Mouse (Mus musculus) heart, embryonic 11.5 days (tissue): ENCODE data around the gene Alg1. TPM values are rescaled to one million over a fixed set of nuclear protein-coding genes. Genes with fewer than 3 reads are reported as not detected.

Experiments
- ATAC-seq: fragments of 200-750 bp; cut with Nextera tagmentation; replicated peaks from 2 replicates; pipeline ENCODE4 v1.8.0; 2017; ENCODE audit warnings: moderate library complexity; ENCODE audit not compliant: insufficient number of reproducible peaks, low FRiP score, low TSS enrichment
- H3K27ac ChIP-seq: fragments of 300-500 bp; sonication (generic); 2 replicates; pipeline ENCODE4 v1.5.1; 2014; ENCODE audit warnings: mild to moderate bottlenecking, low read depth, low read length
- H3K27me3 ChIP-seq: fragments of 300-500 bp; sonication (generic); 2 replicates; pipeline ENCODE4 v1.6.1; 2014; ENCODE audit warnings: mild to moderate bottlenecking, low read length, mixed read lengths; ENCODE audit not compliant: control insufficient read depth, insufficient read depth
- H3K36me3 ChIP-seq: fragments of 300-500 bp; sonication (generic); 2 replicates; pipeline ENCODE4 v1.6.1; 2014; ENCODE audit warnings: mild to moderate bottlenecking, low read length, moderate library complexity, mixed read lengths; ENCODE audit not compliant: control insufficient read depth, insufficient read depth
- H3K4me1 ChIP-seq: fragments of 300-500 bp; sonication (generic); 2 replicates; pipeline ENCODE4 v1.6.1; 2014; ENCODE audit warnings: low read length; ENCODE audit not compliant: control insufficient read depth, insufficient read depth
- H3K4me2 ChIP-seq: fragments of 300-500 bp; sonication (generic); 2 replicates; pipeline ENCODE4 v1.6.1; 2014; ENCODE audit warnings: mild to moderate bottlenecking, moderate library complexity
- H3K4me3 ChIP-seq: fragments of 300-500 bp; sonication (generic); 2 replicates; pipeline ENCODE4 v1.5.1; 2014; ENCODE audit warnings: low read depth, low read length
- H3K9ac ChIP-seq: fragments of 300-500 bp; sonication (generic); 2 replicates; pipeline ENCODE4 v1.6.1; 2014; ENCODE audit warnings: mild to moderate bottlenecking, low read depth, low read length, moderate library complexity
- H3K9me3 ChIP-seq: fragments of 300-500 bp; sonication (generic); replicated peaks from 2 replicates; pipeline ENCODE4 v1.6.1; 2016; ENCODE audit warnings: low read length; ENCODE audit not compliant: control insufficient read depth
- WGBS: fragments of 180-500 bp; shearing (Covaris S2); extraction: QIAGEN DNeasy Blood & Tissue Kit; methylation state at CpG from one replicate; pipeline ENCODE4 v1.1.7; 2014; ENCODE audit not compliant: insufficient replicate concordance; 5-methylcytosine and 5-hydroxymethylcytosine counted together
- polyA plus RNA-seq: library from polyadenylated mRNA; unstranded; fragments of >200 nt; fragmentation: Nextera tagmentation; extraction: Ambion mirVana; gene quantifications from 2 replicates; pipeline ENCODE4 v1.2.1, GENCODE M21; 2014

Alg1 gene
- polyA plus RNA-seq, 1 experiment from 2014 or later: 24.3 TPM

DNA sequence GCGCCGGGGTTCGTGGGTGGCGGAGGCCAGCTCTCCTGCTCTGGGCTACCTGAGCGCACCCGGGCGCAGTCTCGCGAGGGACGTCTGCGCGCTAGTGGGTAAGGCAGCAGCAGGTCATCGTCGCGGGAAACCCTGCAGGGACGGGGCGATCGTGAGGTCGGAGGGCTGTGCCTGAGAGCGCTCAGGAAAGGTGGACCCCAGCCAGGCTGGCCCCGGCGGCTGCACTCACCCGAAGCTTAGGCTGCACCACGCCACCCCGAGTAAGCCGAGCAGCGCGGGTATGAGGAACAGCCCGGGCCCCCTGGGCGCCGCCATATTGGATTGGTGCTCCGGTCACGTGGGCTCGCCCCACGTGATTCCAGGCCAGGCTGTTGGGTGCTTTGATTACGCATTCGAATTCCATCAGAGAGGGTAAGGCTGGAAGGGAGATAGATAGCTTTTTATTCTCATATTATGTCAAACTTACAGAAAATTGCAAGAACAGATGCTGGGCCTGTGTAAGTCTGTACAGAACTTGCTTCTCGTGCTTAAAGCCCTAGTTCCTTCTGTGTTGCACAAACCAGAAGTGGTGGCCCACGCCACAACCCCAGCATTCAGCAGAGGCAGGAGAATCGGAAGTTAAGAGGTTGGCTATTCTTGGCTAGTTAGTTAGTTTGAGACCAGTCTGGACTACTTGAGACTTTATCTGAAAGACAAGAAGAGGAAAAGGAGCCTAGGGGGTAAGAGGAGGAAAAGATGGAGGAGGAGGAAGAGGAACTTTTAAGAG, 29.6 kb upstream of the Alg1 start, which contains the start of gene Nagpa:
Gene Nagpa (minus strand): TSS at position 345 of the 766 bp plus-strand sequence.
- Histone ChIP-seq H3K4me2 (peak within 1 kb of the TSS; percentile 85), H3K27ac (no peak within 1 kb of the TSS), H3K9me3 (no peaks in the 10 kb centered on the region), H3K4me3 (peak within 1 kb of the TSS; percentile 85), H3K36me3 (0 out of 2 replicates have a peak, but pooled peaks cover 2% of the 10 kb centered on the region), H3K27me3 (no peaks in the 10 kb centered on the region), H3K4me1 (peaks cover 7% of the 10 kb centered on the region; the same call in 1 of the 2 replicates), H3K9ac (peak within 1 kb of the TSS; percentile 73)
- WGBS: 4% methylated on average over 40 of the region's 40 CpGs
- ATAC-seq: peak; percentile 70

- Histone ChIP-seq H3K27me3 (no peaks in the 10 kb centered on the region), H3K9ac (no peak overlapping the region), H3K4me3 (no peak overlapping the region), H3K4me1 (peaks cover 7% of the 10 kb centered on the region; the same call in 1 of the 2 replicates), H3K9me3 (no peaks in the 10 kb centered on the region), H3K4me2 (no peak overlapping the region), H3K36me3 (no peaks in the 10 kb centered on the region), H3K27ac (no peak overlapping the region)
- no peak for ATAC-seq
- WGBS: 66% methylated on average over 5 of the region's 5 CpGs
Observed at GRCm38 (mm10) chr16:5205431-5205970, 27.9 kb upstream of the Alg1 start.

GRCm38 (mm10) chr16:5206051-5206450, 27.4 kb upstream of the Alg1 start:
- H3K9me3 ChIP-seq: no peaks in the 10 kb centered on the region
- no peaks in the 10 kb centered on the region for H3K27me3 ChIP-seq
- H3K27ac ChIP-seq: no peak overlapping the region
- H3K4me1 ChIP-seq: peaks cover 7% of the 10 kb centered on the region; the same call in 1 of the 2 replicates
- no peak overlapping the region for H3K4me3 ChIP-seq
- H3K9ac ChIP-seq: 0 out of 2 replicates have a peak overlapping the region, but pooled peaks have one; percentile 22
- no peak for ATAC-seq
- H3K4me2 ChIP-seq: no peak overlapping the region
- 59% methylated on average over 5 of the region's 5 CpGs for WGBS
- no peaks in the 10 kb centered on the region for H3K36me3 ChIP-seq

DNA sequence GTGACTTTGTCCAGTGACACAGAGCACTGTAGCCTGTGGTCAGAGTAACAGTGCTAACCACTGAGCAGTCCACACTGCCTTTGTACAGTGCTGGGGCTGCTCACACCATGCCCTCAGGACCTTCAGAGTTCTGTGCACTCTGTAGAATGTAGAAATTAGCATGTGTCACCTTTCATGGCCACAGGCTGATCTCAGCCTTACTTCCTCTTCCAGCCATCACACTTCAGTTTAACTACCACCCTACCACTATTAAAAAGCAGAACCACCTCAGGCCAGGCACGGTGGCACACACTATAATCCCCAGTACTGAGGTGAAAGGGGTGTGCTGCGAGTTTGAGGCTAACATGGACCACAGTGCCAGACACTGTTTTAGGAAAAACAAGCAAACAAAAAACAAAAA, 23.1 kb upstream of the Alg1 start:
- no peak overlapping the region for H3K4me2 ChIP-seq
- WGBS: 68% methylated on average over 2 of the region's 2 CpGs
- no peak overlapping the region for H3K27ac ChIP-seq
- no peaks in the 10 kb centered on the region for H3K27me3 ChIP-seq
- no peaks in the 10 kb centered on the region for H3K4me1 ChIP-seq
- H3K9me3 ChIP-seq: no peaks in the 10 kb centered on the region
- H3K9ac ChIP-seq: no peak overlapping the region
- H3K4me3 ChIP-seq: no peak overlapping the region
- ATAC-seq: no peak
- no peaks in the 10 kb centered on the region for H3K36me3 ChIP-seq

- no peak overlapping the region for H3K4me3 ChIP-seq
- WGBS: 78% methylated on average over 3 of the region's 3 CpGs
Observed at GRCm38 (mm10) chr16:5212150-5212549, 21.3 kb upstream of the Alg1 start.

GRCm38 (mm10) chr16:5214126-5214525, 19.3 kb upstream of the Alg1 start:
- Histone ChIP-seq H3K27me3 (no peaks in the 10 kb centered on the region), H3K4me2 (no peak overlapping the region), H3K4me3 (no peak overlapping the region), H3K27ac (no peak overlapping the region), H3K9me3 (no peaks in the 10 kb centered on the region), H3K36me3 (no peaks in the 10 kb centered on the region), H3K4me1 (peaks cover 3% of the 10 kb centered on the region; the same call in 1 of the 2 replicates), H3K9ac (no peak overlapping the region)
- ATAC-seq: no peak
- WGBS: 76% methylated on average over 2 of the region's 2 CpGs

More at GRCm38 (mm10) chr16:5212150-5212549, 21.3 kb upstream of the Alg1 start:
- H3K9ac ChIP-seq: no peak overlapping the region
- H3K4me1 ChIP-seq: peaks cover under 1% of the 10 kb centered on the region; the same call in 1 of the 2 replicates
- H3K36me3 ChIP-seq: no peaks in the 10 kb centered on the region
- no peaks in the 10 kb centered on the region for H3K27me3 ChIP-seq
- no peak for ATAC-seq
- no peak overlapping the region for H3K4me2 ChIP-seq
- H3K9me3 ChIP-seq: no peaks in the 10 kb centered on the region
- no peak overlapping the region for H3K27ac ChIP-seq

DNA sequence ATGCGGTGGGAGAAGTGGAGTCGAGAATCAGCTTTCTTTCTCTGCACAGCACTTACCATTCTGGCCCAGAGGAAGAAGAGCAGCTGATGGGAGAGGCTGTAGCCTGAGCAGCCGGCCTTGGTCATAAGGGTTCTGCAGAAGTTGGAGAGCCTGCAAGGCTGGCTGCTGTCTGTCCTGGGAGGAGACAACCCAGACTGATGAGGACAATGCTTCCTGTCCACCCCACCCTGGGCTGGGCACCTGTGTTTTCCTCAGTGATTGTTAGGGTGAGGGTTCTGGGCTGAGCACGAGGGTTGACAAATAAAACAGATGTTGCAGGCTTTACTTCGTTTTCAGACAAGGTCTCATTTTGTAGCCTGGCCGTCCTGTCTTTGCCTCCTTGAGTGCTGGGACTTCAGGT, 16.7 kb upstream of the Alg1 start:
- 54% methylated on average over 6 of the region's 6 CpGs for WGBS
- Histone ChIP-seq H3K4me3 (no peak overlapping the region), H3K27ac (no peak overlapping the region), H3K9me3 (no peaks in the 10 kb centered on the region), H3K27me3 (no peaks in the 10 kb centered on the region), H3K4me1 (peaks cover 3% of the 10 kb centered on the region; the same call in 1 of the 2 replicates), H3K9ac (no peak overlapping the region), H3K36me3 (no peaks in the 10 kb centered on the region), H3K4me2 (no peak overlapping the region)
- ATAC-seq: no peak

DNA sequence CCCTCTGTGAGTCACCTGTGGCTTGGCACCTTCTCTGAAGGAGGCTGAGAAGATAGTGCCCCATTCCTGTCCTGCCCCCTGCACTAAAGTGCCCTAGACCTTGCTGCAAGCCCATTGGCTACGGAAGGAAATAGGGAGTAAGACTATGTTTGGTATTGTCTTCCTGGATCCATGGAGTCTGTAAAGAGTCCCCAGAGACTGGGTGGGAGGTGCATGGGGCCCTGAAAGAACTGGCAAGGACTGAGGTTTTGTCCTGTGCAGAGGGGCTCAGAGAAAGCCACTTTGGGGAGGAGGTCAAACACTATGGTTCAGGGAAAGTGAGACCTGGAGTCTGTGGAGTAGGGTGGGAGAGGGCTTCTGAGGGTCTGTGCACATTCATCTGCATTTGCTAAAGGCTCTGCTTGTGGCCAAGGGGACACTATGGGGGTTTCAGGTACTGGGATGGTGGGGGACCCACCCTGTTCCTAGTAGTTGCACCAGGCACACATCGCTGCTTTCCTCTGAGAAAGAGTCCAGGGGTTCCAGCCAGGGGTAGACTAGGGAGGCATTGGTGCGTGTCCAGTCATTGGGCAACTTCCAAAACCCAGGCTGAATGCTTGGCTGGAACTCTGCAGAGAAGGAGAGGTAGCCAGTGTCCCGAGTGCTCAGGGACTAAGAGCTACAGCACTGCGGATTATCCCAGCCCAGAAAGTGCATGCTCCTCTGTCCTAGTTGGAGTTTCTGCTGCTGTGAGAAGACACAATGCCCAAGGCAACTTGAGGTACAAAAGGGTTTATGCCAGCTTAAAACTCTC, 15.9 kb upstream of the Alg1 start:
- Histone ChIP-seq H3K9me3 (no peaks in the 10 kb centered on the region), H3K4me2 (no peak overlapping the region), H3K27ac (no peak overlapping the region), H3K4me1 (peaks cover 3% of the 10 kb centered on the region; the same call in 1 of the 2 replicates), H3K4me3 (no peak overlapping the region), H3K9ac (no peak overlapping the region), H3K27me3 (no peaks in the 10 kb centered on the region), H3K36me3 (no peaks in the 10 kb centered on the region)
- ATAC-seq: no peak
- WGBS: 60% methylated on average over 5 of the region's 5 CpGs
